Mouse (Mus musculus) bone marrow, adult 2 months (tissue): ENCODE data around the gene Aldh1l2.

Experiments
- CTCF ChIP-seq: fragments of 200-500 bp; IDR thresholded peaks from 2 replicates; pipeline ENCODE4 v1.5.1; 2011; ENCODE audit warnings: low read length, control low read depth; ENCODE audit not compliant: control insufficient read depth, insufficient read depth
- POLR2A ChIP-seq: fragments of 200-500 bp; IDR thresholded peaks from 2 replicates; pipeline ENCODE4 v1.6.1; 2011; ENCODE audit warnings: low read depth, mild to moderate bottlenecking, control low read depth, low read length, borderline replicate concordance; ENCODE audit not compliant: control insufficient read depth

- TF ChIP-seq CTCF, result peak; percentile 15; the same call in 1 of the 2 replicates
- TF ChIP-seq POLR2A, result no peak
These were observed 24.8 kb downstream of the Aldh1l2 start for GRCm38 (mm10) chr10:83508962-83509660.
